Mouse (Mus musculus): ENCODE data around the gene Bod1l. TPM values are rescaled to one million over a fixed set of nuclear protein-coding genes. Genes with fewer than 3 reads are reported as not detected.

The Bod1l gene
- polyA plus RNA-seq, 1 experiment from 2014 or later = 26.3 TPM

GRCm38 (mm10) chr5:41780026-41780425 lies 64.1 kb downstream of the Bod1l start:
- H3K9ac ChIP-seq (ENCODE audit: low read depth, low read length) = no peak overlapping the region
- no peak overlapping the region for H3K4me2 ChIP-seq (ENCODE audit: low read length)
- no peaks in the 10 kb centered on the region for H3K27me3 ChIP-seq (ENCODE audit: control insufficient read depth, insufficient read depth, low read depth, low read length)
- no peaks in the 10 kb centered on the region for H3K4me1 ChIP-seq (ENCODE audit: control insufficient read depth, insufficient read depth, low read length)
- no peak overlapping the region for H3K27ac ChIP-seq (ENCODE audit: low read length)
- WGBS = 88% methylated on average over 3 of the region's 3 CpGs
- no peaks in the 10 kb centered on the region for H3K9me3 ChIP-seq (replicated peaks; ENCODE audit: control insufficient read depth, low read length, poor library complexity, severe bottlenecking)
- no peak overlapping the region for H3K4me3 ChIP-seq (ENCODE audit: low read depth, low read length)
- ATAC-seq = no peak
- no peaks in the 10 kb centered on the region for H3K36me3 ChIP-seq (ENCODE audit: control insufficient read depth, insufficient read depth, low read length)

GRCm38 (mm10) chr5:41775728-41776127 lies 68.4 kb downstream of the Bod1l start:
- H3K27me3 ChIP-seq (ENCODE audit: control insufficient read depth, insufficient read depth, low read depth, low read length) = peaks cover 3% of the 10 kb centered on the region; the same call in 1 of the 2 replicates
- H3K27ac ChIP-seq (ENCODE audit: low read length) = no peak overlapping the region
- no peaks in the 10 kb centered on the region for H3K36me3 ChIP-seq (ENCODE audit: control insufficient read depth, insufficient read depth, low read length)
- no peaks in the 10 kb centered on the region for H3K4me1 ChIP-seq (ENCODE audit: control insufficient read depth, insufficient read depth, low read length)
- H3K4me2 ChIP-seq (ENCODE audit: low read length) = no peak overlapping the region
- WGBS = 84% methylated on average over 6 of the region's 6 CpGs
- H3K4me3 ChIP-seq (ENCODE audit: low read depth, low read length) = no peak overlapping the region
- H3K9me3 ChIP-seq (replicated peaks; ENCODE audit: control insufficient read depth, low read length, poor library complexity, severe bottlenecking) = no peaks in the 10 kb centered on the region
- no peak for ATAC-seq
- no peak overlapping the region for H3K9ac ChIP-seq (ENCODE audit: low read depth, low read length)

- no peaks in the 10 kb centered on the region for H3K4me1 ChIP-seq (ENCODE audit: control insufficient read depth, insufficient read depth, low read length)
- no peak overlapping the region for H3K4me2 ChIP-seq (ENCODE audit: low read length)
- H3K27ac ChIP-seq (ENCODE audit: low read length) = no peak overlapping the region
- no peaks in the 10 kb centered on the region for H3K36me3 ChIP-seq (ENCODE audit: control insufficient read depth, insufficient read depth, low read length)
- H3K4me3 ChIP-seq (ENCODE audit: low read depth, low read length) = no peak overlapping the region
- H3K9ac ChIP-seq (ENCODE audit: low read depth, low read length) = no peak overlapping the region
- H3K27me3 ChIP-seq (ENCODE audit: control insufficient read depth, insufficient read depth, low read depth, low read length) = peaks cover 3% of the 10 kb centered on the region
- no peak for ATAC-seq
- WGBS = 80% methylated on average over 3 of the region's 3 CpGs
- H3K9me3 ChIP-seq (replicated peaks; ENCODE audit: control insufficient read depth, low read length, poor library complexity, severe bottlenecking) = no peaks in the 10 kb centered on the region
These were observed 68.8 kb downstream of the Bod1l start for GRCm38 (mm10) chr5:41775273-41775672.

GRCm38 (mm10) chr5:41768382-41769040 lies 75.6 kb downstream of the Bod1l start:
- peak; percentile 81 for ATAC-seq
- Histone ChIP-seq H3K4me1 (ENCODE audit: control insufficient read depth, insufficient read depth, low read length) (peaks cover 9% of the 10 kb centered on the region), H3K9me3 (replicated peaks; ENCODE audit: control insufficient read depth, low read length, poor library complexity, severe bottlenecking) (no peaks in the 10 kb centered on the region), H3K36me3 (ENCODE audit: control insufficient read depth, insufficient read depth, low read length) (no peaks in the 10 kb centered on the region), H3K27ac (ENCODE audit: low read length) (no peak overlapping the region), H3K9ac (ENCODE audit: low read depth, low read length) (no peak overlapping the region), H3K4me2 (ENCODE audit: low read length) (peak overlapping the region; percentile 35), H3K27me3 (ENCODE audit: control insufficient read depth, insufficient read depth, low read depth, low read length) (peaks cover 44% of the 10 kb centered on the region), H3K4me3 (ENCODE audit: low read depth, low read length) (peak overlapping the region; percentile 2)
- 5% methylated on average over 21 of the region's 21 CpGs for WGBS

GRCm38 (mm10) chr5:41767296-41768200 lies 76.6 kb downstream of the Bod1l start:
- no peaks in the 10 kb centered on the region for H3K9me3 ChIP-seq (replicated peaks; ENCODE audit: control insufficient read depth, low read length, poor library complexity, severe bottlenecking)
- no peak overlapping the region for H3K27ac ChIP-seq (ENCODE audit: low read length)
- H3K4me3 ChIP-seq (ENCODE audit: low read depth, low read length) = peak overlapping the region; percentile 2; the same call in 1 of the 2 replicates
- 3% methylated on average over 33 of the region's 33 CpGs for WGBS
- peaks cover 54% of the 10 kb centered on the region for H3K27me3 ChIP-seq (ENCODE audit: control insufficient read depth, insufficient read depth, low read depth, low read length)
- ATAC-seq = no peak
- no peaks in the 10 kb centered on the region for H3K36me3 ChIP-seq (ENCODE audit: control insufficient read depth, insufficient read depth, low read length)
- peaks cover 12% of the 10 kb centered on the region for H3K4me1 ChIP-seq (ENCODE audit: control insufficient read depth, insufficient read depth, low read length)
- peak overlapping the region; percentile 35 for H3K4me2 ChIP-seq (ENCODE audit: low read length)
- H3K9ac ChIP-seq (ENCODE audit: low read depth, low read length) = no peak overlapping the region

GRCm38 (mm10) chr5:41766406-41767010 lies 77.6 kb downstream of the Bod1l start:
- 1% methylated on average over 27 of the region's 27 CpGs for WGBS
- no peak for ATAC-seq
- H3K4me1 ChIP-seq (ENCODE audit: control insufficient read depth, insufficient read depth, low read length) = peaks cover 17% of the 10 kb centered on the region
- no peaks in the 10 kb centered on the region for H3K36me3 ChIP-seq (ENCODE audit: control insufficient read depth, insufficient read depth, low read length)
- H3K27me3 ChIP-seq (ENCODE audit: control insufficient read depth, insufficient read depth, low read depth, low read length) = peaks cover 58% of the 10 kb centered on the region
- no peak overlapping the region for H3K9ac ChIP-seq (ENCODE audit: low read depth, low read length)
- H3K9me3 ChIP-seq (replicated peaks; ENCODE audit: control insufficient read depth, low read length, poor library complexity, severe bottlenecking) = no peaks in the 10 kb centered on the region
- H3K27ac ChIP-seq (ENCODE audit: low read length) = no peak overlapping the region
- H3K4me2 ChIP-seq (ENCODE audit: low read length) = no peak overlapping the region
- H3K4me3 ChIP-seq (ENCODE audit: low read depth, low read length) = no peak overlapping the region

- H3K27ac ChIP-seq (ENCODE audit: low read length) = no peak overlapping the region
- under 1% methylated on average over 14 of the region's 14 CpGs for WGBS
- no peak for ATAC-seq
- no peak overlapping the region for H3K9ac ChIP-seq (ENCODE audit: low read depth, low read length)
- no peak overlapping the region for H3K4me3 ChIP-seq (ENCODE audit: low read depth, low read length)
- H3K9me3 ChIP-seq (replicated peaks; ENCODE audit: control insufficient read depth, low read length, poor library complexity, severe bottlenecking) = no peaks in the 10 kb centered on the region
- no peak overlapping the region for H3K4me2 ChIP-seq (ENCODE audit: low read length)
- H3K27me3 ChIP-seq (ENCODE audit: control insufficient read depth, insufficient read depth, low read depth, low read length) = peaks cover 63% of the 10 kb centered on the region
- H3K36me3 ChIP-seq (ENCODE audit: control insufficient read depth, insufficient read depth, low read length) = no peaks in the 10 kb centered on the region
- peaks cover 19% of the 10 kb centered on the region for H3K4me1 ChIP-seq (ENCODE audit: control insufficient read depth, insufficient read depth, low read length)
These were observed 78.3 kb downstream of the Bod1l start for GRCm38 (mm10) chr5:41765626-41766405.

Measured in midbrain, embryonic 16.5 days (tissue).